Mouse (Mus musculus): ENCODE measurements at regions not wholly inside any gene's neighbourhood (a gene's known extent, or its start where the extent isn't known, plus 50 kb on each side); places are given as distances from the start of the nearest gene placed in this dataset.
A peak's percentile ranks its signal among the peaks of the same experiment; 100 is the strongest.

DNA sequence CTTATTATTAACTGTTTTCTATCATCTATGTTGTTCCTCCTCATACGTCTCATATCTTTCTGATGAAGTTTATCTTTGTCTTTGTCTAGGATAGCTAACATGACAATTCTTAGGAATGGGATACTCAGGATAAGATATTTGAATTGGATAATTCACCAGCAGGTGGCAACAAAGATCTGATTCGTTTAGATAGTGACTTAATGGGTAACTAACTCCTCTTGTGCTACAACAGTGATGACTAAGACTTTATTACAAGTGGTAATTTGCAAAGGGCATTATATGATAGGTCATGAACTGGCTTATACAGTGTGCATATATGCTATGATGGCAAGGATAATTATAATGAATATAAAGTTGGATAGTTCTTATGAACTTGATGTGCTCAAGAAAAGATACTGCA is 1207.9 kb downstream of the Nxph1 start:
- peak; percentile 59 for DNase-seq (ENCODE audit: low read depth)
- TF ChIP-seq CTCF (IDR thresholded peaks at IDR 0.05; ENCODE audit: borderline replicate concordance, extremely low read depth, insufficient read depth, insufficient read length) = no peak
- no peak for TF ChIP-seq POLR2A (IDR thresholded peaks at IDR 0.05; ENCODE audit: borderline replicate concordance, extremely low read depth, insufficient read depth, insufficient read length, poor library complexity, severe bottlenecking)

- peak; percentile 81 for DNase-seq (ENCODE audit: low read depth)
- no peak for TF ChIP-seq CTCF (IDR thresholded peaks at IDR 0.05; ENCODE audit: borderline replicate concordance, extremely low read depth, insufficient read depth, insufficient read length)
- no peak for TF ChIP-seq POLR2A (IDR thresholded peaks at IDR 0.05; ENCODE audit: borderline replicate concordance, extremely low read depth, insufficient read depth, insufficient read length, poor library complexity, severe bottlenecking)
These were observed 1233.5 kb downstream of the Nxph1 start for GRCm38 (mm10) chr6:10181590-10182183.

- no peak for DNase-seq (ENCODE audit: low read depth)
- no peak for TF ChIP-seq POLR2A (IDR thresholded peaks at IDR 0.05; ENCODE audit: borderline replicate concordance, extremely low read depth, insufficient read depth, insufficient read length, poor library complexity, severe bottlenecking)
- no peak for TF ChIP-seq CTCF (IDR thresholded peaks at IDR 0.05; ENCODE audit: borderline replicate concordance, extremely low read depth, insufficient read depth, insufficient read length)
These were observed 1237.7 kb downstream of the Nxph1 start for GRCm38 (mm10) chr6:10185971-10186370.

All from brain, embryonic 14.5 days (tissue).